Mouse (Mus musculus): Measurements from ENCODE around the gene Anln. TPM values are rescaled to one million over a fixed set of nuclear protein-coding genes. Genes with fewer than 3 reads are reported as not detected.

Gene Anln
- polyA plus RNA-seq, 1 experiment from 2014 or later: 2.8 TPM

DNA sequence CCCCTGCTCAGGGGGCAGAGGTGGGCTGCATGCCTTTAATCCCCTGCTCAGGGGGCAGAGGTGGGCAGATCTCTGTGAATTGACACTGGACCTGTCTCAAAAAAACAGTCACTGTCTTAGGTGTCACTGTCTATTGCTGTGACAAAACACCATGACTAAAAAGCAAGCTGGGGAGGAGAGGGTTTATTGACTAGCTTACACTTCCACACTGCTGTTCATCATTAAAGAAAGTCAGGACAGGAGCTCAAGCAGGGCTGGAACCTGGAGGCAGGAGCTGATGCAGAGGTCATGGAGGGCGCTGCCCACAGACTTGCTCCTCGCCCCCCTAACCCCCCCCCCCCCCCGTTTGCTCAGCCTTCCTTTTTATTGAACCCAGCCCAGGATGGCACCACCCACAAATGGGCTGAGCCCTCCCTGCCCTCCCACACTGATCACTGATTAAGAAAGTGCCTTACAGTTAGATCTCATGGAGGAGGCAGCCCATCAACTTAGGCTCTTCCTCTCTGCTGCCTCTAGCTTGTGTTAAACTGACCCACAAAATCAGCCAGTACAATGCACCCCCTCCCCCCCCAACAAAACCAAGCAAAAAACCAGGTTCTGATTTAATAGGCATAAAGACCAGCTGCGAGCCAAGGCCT lies 39.2 kb upstream of the Anln start:
- ATAC-seq (no peak), DNase-seq (ENCODE audit: low spot score) (no peak)
- H3K27me3 ChIP-seq (replicated peaks; ENCODE audit: insufficient read depth, low read length): no peaks in the 10 kb centered on the region
- H3K4me2 ChIP-seq (replicated peaks; ENCODE audit: low read depth, low read length): no peak overlapping the region
- no peak overlapping the region for H3K27ac ChIP-seq (ENCODE audit: low read length)
- no peaks in the 10 kb centered on the region for H3K36me3 ChIP-seq (ENCODE audit: insufficient read depth, low read length)
- no peak overlapping the region for H3K4me3 ChIP-seq (ENCODE audit: low read depth, low read length)
- H3K9ac ChIP-seq (replicated peaks; ENCODE audit: low read depth): no peak overlapping the region
- TF ChIP-seq CTCF (IDR thresholded peaks at IDR 0.05) (no peak), EP300 (IDR thresholded peaks at IDR 0.05) (no peak)
- no peaks in the 10 kb centered on the region for H3K9me3 ChIP-seq (ENCODE audit: low read length)
- WGBS: 59% methylated on average over 4 of the region's 4 CpGs
- peaks cover 2% of the 10 kb centered on the region; the same call in 1 of the 2 replicates for H3K4me1 ChIP-seq (ENCODE audit: insufficient read depth, low read depth, low read length)

DNA sequence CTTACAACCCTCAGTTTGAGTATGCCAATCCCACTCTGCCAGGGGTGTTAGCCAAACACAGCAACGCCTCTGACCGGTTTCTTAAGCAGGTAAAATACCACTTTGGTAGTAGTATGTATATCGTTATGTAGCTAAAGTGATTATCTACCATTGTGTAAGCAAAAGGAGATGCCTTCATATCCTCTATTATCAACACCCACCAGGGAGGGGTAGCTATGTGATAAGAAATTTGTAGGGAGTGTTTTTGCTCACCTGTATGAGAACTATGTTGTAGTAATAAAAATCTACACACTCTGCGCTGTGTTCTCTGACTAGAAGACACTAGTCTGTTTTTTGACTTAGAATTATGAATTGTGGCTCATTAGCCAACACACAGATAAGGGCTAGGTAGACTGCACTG lies 35.7 kb upstream of the Anln start:
- Histone ChIP-seq H3K4me2 (replicated peaks; ENCODE audit: low read depth, low read length) (no peak overlapping the region), H3K36me3 (ENCODE audit: insufficient read depth, low read length) (no peaks in the 10 kb centered on the region), H3K27me3 (replicated peaks; ENCODE audit: insufficient read depth, low read length) (no peaks in the 10 kb centered on the region), H3K27ac (ENCODE audit: low read length) (no peak overlapping the region), H3K4me1 (ENCODE audit: insufficient read depth, low read depth, low read length) (no peaks in the 10 kb centered on the region), H3K9me3 (ENCODE audit: low read length) (no peaks in the 10 kb centered on the region), H3K4me3 (ENCODE audit: low read depth, low read length) (no peak overlapping the region), H3K9ac (replicated peaks; ENCODE audit: low read depth) (no peak overlapping the region)
- 73% methylated on average over 4 of the region's 4 CpGs for WGBS
- TF ChIP-seq EP300 (IDR thresholded peaks at IDR 0.05): no peak
- no peak for TF ChIP-seq CTCF (IDR thresholded peaks at IDR 0.05)
- ATAC-seq (no peak), DNase-seq (ENCODE audit: low spot score) (no peak)

DNA sequence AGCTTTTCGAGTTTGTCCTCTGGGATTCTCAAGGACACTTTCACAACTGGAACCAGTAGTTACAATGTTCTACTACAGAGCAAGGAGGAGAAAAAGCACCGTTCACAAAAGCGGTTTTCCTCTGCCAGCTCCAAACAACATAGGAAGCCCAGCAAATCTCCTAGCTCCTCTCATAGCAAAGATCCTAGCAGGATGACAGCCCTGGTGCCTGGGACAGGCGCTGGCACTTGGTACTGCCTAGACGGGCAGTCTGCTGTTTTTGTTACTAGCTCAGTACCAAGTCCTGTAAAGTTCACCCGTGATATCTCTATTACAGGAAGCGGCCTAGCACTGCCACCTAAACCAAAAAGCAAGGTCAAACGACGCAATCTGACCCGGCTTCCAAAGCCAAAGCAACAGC lies 35.2 kb upstream of the Anln start:
- no peaks in the 10 kb centered on the region for H3K9me3 ChIP-seq (ENCODE audit: low read length)
- TF ChIP-seq EP300 (IDR thresholded peaks at IDR 0.05) (no peak), CTCF (IDR thresholded peaks at IDR 0.05) (no peak)
- no peak overlapping the region for H3K9ac ChIP-seq (replicated peaks; ENCODE audit: low read depth)
- DNase-seq (ENCODE audit: low spot score): no peak
- 58% methylated on average over 10 of the region's 10 CpGs for WGBS
- no peaks in the 10 kb centered on the region for H3K4me1 ChIP-seq (ENCODE audit: insufficient read depth, low read depth, low read length)
- ATAC-seq: no peak
- no peak overlapping the region for H3K27ac ChIP-seq (ENCODE audit: low read length)
- no peaks in the 10 kb centered on the region for H3K36me3 ChIP-seq (ENCODE audit: insufficient read depth, low read length)
- no peak overlapping the region for H3K4me3 ChIP-seq (ENCODE audit: low read depth, low read length)
- no peak overlapping the region for H3K4me2 ChIP-seq (replicated peaks; ENCODE audit: low read depth, low read length)
- no peaks in the 10 kb centered on the region for H3K27me3 ChIP-seq (replicated peaks; ENCODE audit: insufficient read depth, low read length)

DNA sequence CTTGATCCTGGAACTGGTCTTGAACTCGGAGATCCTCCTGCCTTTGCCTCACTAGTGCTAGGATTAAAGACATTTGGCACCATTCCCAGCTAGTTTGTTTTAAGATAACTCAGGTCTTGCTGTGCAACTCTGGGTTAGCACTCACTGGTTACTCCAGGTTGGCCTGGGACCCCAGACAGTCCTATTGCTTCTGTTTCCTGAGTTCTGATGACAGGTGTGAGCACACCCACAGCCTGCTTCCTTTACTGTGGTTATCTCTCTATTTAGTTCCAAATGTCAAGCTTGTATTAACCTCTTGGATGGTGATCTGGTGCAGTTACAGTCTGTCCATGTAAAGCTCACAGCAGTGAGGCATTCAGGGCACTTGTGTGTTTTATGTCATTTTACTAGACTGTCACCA lies 34.5 kb upstream of the Anln start:
- no peaks in the 10 kb centered on the region for H3K27me3 ChIP-seq (replicated peaks; ENCODE audit: insufficient read depth, low read length)
- DNase-seq (ENCODE audit: low spot score) (no peak), ATAC-seq (no peak)
- H3K4me3 ChIP-seq (ENCODE audit: low read depth, low read length): no peak overlapping the region
- H3K4me1 ChIP-seq (ENCODE audit: insufficient read depth, low read depth, low read length): no peaks in the 10 kb centered on the region
- no peaks in the 10 kb centered on the region for H3K9me3 ChIP-seq (ENCODE audit: low read length)
- no peak overlapping the region for H3K27ac ChIP-seq (ENCODE audit: low read length)
- H3K4me2 ChIP-seq (replicated peaks; ENCODE audit: low read depth, low read length): no peak overlapping the region
- 44% methylated on average over 1 of the region's 1 CpGs for WGBS
- no peak overlapping the region for H3K9ac ChIP-seq (replicated peaks; ENCODE audit: low read depth)
- H3K36me3 ChIP-seq (ENCODE audit: insufficient read depth, low read length): no peaks in the 10 kb centered on the region
- TF ChIP-seq EP300 (IDR thresholded peaks at IDR 0.05) (no peak), CTCF (IDR thresholded peaks at IDR 0.05) (no peak)

DNA sequence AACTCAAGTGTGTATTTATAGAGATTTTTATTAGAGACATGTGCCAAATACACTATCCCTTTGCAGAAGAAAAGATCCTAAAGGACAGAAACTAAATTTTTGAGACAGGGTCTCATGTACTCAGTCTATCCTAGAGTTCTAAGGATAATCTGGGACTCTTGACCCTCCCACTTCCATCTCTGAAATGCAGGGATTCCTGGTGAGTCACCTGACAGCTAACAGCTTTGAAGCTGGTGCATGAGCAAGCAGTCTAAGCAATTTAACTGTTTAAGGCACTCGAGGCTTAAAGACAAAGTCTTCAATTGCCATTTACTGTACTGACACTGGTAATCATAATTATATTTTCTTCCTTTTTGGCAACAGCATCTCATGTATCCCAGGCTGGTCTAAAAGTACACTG lies 33.6 kb upstream of the Anln start:
- TF ChIP-seq CTCF (IDR thresholded peaks at IDR 0.05) (no peak), EP300 (IDR thresholded peaks at IDR 0.05) (no peak)
- no peak overlapping the region for H3K9ac ChIP-seq (replicated peaks; ENCODE audit: low read depth)
- H3K4me3 ChIP-seq (ENCODE audit: low read depth, low read length): no peak overlapping the region
- no peak overlapping the region for H3K4me2 ChIP-seq (replicated peaks; ENCODE audit: low read depth, low read length)
- ATAC-seq: no peak
- H3K4me1 ChIP-seq (ENCODE audit: insufficient read depth, low read depth, low read length): no peaks in the 10 kb centered on the region
- no peaks in the 10 kb centered on the region for H3K27me3 ChIP-seq (replicated peaks; ENCODE audit: insufficient read depth, low read length)
- WGBS: 68% methylated on average over 1 of the region's 1 CpGs
- no peak for DNase-seq (ENCODE audit: low spot score)
- H3K36me3 ChIP-seq (ENCODE audit: insufficient read depth, low read length): no peaks in the 10 kb centered on the region
- H3K27ac ChIP-seq (ENCODE audit: low read length): no peak overlapping the region
- no peaks in the 10 kb centered on the region for H3K9me3 ChIP-seq (ENCODE audit: low read length)

DNA sequence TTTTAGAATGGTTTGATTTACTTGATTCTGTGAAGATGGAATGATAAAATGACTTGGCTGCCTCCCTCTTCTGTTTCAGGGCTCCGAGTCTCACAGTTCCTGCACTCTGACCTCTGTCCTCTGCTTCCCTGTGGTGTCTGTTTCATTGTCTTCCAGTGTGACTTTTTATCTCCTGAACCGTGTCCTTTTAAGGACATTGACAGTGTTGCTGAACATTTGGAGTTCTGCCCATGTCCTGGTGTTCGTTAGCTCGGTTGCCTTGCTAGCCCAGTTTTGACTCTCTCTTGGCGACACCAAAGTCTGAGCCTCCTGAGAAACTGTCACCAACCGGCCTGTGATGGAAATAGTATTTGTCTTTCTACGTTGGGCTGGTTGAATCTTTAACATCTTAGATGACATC lies 31.5 kb upstream of the Anln start:
- Histone ChIP-seq H3K27ac (ENCODE audit: low read length) (no peak overlapping the region), H3K36me3 (ENCODE audit: insufficient read depth, low read length) (no peaks in the 10 kb centered on the region), H3K4me1 (ENCODE audit: insufficient read depth, low read depth, low read length) (no peaks in the 10 kb centered on the region), H3K9ac (replicated peaks; ENCODE audit: low read depth) (no peak overlapping the region), H3K4me3 (ENCODE audit: low read depth, low read length) (no peak overlapping the region), H3K4me2 (replicated peaks; ENCODE audit: low read depth, low read length) (no peak overlapping the region), H3K27me3 (replicated peaks; ENCODE audit: insufficient read depth, low read length) (no peaks in the 10 kb centered on the region), H3K9me3 (ENCODE audit: low read length) (no peaks in the 10 kb centered on the region)
- 47% methylated on average over 7 of the region's 7 CpGs for WGBS
- ATAC-seq: no peak
- TF ChIP-seq EP300 (IDR thresholded peaks at IDR 0.05) (no peak), CTCF (IDR thresholded peaks at IDR 0.05) (no peak)
- no peak for DNase-seq (ENCODE audit: low spot score)

DNA sequence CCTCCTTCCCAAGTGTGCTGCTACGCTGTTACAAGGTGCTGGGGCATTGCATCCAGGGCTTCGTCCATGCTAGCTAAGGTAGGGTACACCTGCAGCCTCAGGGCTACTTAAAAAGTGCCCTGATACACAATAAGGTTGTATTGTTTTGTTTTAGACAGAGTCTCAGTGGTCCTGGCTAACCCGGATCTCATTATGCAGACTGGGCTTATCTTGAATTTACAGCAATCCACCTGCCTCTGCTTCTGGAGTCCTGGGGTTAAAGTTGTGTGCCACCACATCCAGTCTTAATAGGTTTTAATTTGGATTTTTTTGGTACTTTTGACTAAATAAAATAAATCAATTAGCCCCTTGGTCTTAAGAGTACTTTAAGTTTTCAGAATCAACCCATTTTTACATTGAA lies 30.9 kb upstream of the Anln start:
- TF ChIP-seq CTCF (IDR thresholded peaks at IDR 0.05) (no peak), EP300 (IDR thresholded peaks at IDR 0.05) (no peak)
- Histone ChIP-seq H3K27me3 (replicated peaks; ENCODE audit: insufficient read depth, low read length) (no peaks in the 10 kb centered on the region), H3K9me3 (ENCODE audit: low read length) (no peaks in the 10 kb centered on the region), H3K36me3 (ENCODE audit: insufficient read depth, low read length) (no peaks in the 10 kb centered on the region), H3K27ac (ENCODE audit: low read length) (no peak overlapping the region), H3K4me2 (replicated peaks; ENCODE audit: low read depth, low read length) (no peak overlapping the region), H3K4me1 (ENCODE audit: insufficient read depth, low read depth, low read length) (no peaks in the 10 kb centered on the region), H3K4me3 (ENCODE audit: low read depth, low read length) (no peak overlapping the region), H3K9ac (replicated peaks; ENCODE audit: low read depth) (no peak overlapping the region)
- DNase-seq (ENCODE audit: low spot score) (no peak), ATAC-seq (no peak)
- WGBS: 86% methylated on average over 3 of the region's 3 CpGs

Data from lung, postnatal 0 days (tissue).